10 mouse cellular contexts compared by ENCODE assay signal in the genomic region with DNA sequence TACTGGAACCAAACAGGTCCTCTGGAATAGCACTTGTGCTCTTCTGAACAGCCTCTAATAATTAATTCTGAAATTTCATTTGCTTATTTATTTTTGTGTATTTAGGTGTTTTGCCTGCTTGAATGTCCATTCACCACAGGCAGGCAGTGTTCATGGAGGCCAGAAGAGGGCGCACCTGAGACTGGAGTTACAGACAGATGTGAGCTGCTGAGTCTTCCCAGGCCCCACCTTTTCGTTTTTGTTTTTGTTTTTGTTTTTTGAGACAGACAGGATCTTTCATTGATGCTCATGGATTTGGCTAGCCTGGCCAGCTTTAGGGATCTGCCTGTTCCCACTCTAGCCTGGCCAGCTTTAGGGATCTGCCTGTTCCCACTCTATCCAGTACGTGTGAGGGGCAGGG. TPM values are rescaled to one million over a fixed set of nuclear protein-coding genes. Genes with fewer than 3 reads are reported as not detected.
DNase-seq lines count a peak whose midpoint lies in the region; ATAC-seq and TF ChIP-seq lines count a peak whose summit lies in the region.
"Had no signal": no experiment of that assay in that cellular context is flagged by ENCODE, and none has a peak within 500 bp of the region (broad histone marks: within the 10 kb centered on the region; RNA-seq: fewer than 3 reads in every experiment).

No protein-coding gene starts in this region.

- no peak overlapping the region for H3K4me3 ChIP-seq in hindbrain, postnatal 0 days (ENCODE audit: low read length)
- H3K4me3 ChIP-seq in hindbrain, embryonic 14.5 days (replicated peaks; ENCODE audit: low read length) = no peak overlapping the region
- no peak overlapping the region for H3K4me3 ChIP-seq in C2C12 (ENCODE audit: insufficient read depth, poor library complexity, severe bottlenecking)
- no peak overlapping the region for H3K4me3 ChIP-seq in liver, postnatal 0 days (ENCODE audit: low read depth, low read length)
- no peak overlapping the region for H3K4me3 ChIP-seq in stomach, postnatal 0 days (ENCODE audit: low read depth, low read length)
- H3K4me3 ChIP-seq: neural tube, embryonic 12.5 days had no signal

- no peak for ATAC-seq in hindbrain, postnatal 0 days
- ATAC-seq in hindbrain, embryonic 14.5 days (ENCODE audit: low FRiP score) = no peak
- peak; percentile 65 for ATAC-seq in granulocyte monocyte progenitor cell, adult 5-6 weeks (replicated peaks; ENCODE audit: poor library complexity, severe bottlenecking)
- no peak for ATAC-seq in liver, postnatal 0 days
- no peak for ATAC-seq in stomach, postnatal 0 days (ENCODE audit: low FRiP score, low TSS enrichment)

- H3K9ac ChIP-seq in hindbrain, postnatal 0 days (replicated peaks; ENCODE audit: low read length) = no peak overlapping the region
- H3K9ac ChIP-seq in hindbrain, embryonic 14.5 days = no peak overlapping the region
- H3K9ac ChIP-seq in liver, postnatal 0 days (replicated peaks) = no peak overlapping the region
- H3K9ac ChIP-seq in stomach, postnatal 0 days (ENCODE audit: low read length) = no peak overlapping the region
- H3K9ac ChIP-seq: neural tube, embryonic 12.5 days had no signal

- H3K4me2 ChIP-seq in hindbrain, postnatal 0 days (ENCODE audit: low read depth, low read length) = no peak overlapping the region
- no peak overlapping the region for H3K4me2 ChIP-seq in hindbrain, embryonic 14.5 days (replicated peaks)
- H3K4me2 ChIP-seq in liver, postnatal 0 days (ENCODE audit: low read depth, low read length) = no peak overlapping the region
- no peak overlapping the region for H3K4me2 ChIP-seq in stomach, postnatal 0 days (replicated peaks; ENCODE audit: low read depth)
- H3K4me2 ChIP-seq: neural tube, embryonic 12.5 days had no signal

- H3K9me3 ChIP-seq in hindbrain, postnatal 0 days (ENCODE audit: low read length) = no peaks in the 10 kb centered on the region
- H3K9me3 ChIP-seq in hindbrain, embryonic 14.5 days (ENCODE audit: control insufficient read depth, low read length) = no peaks in the 10 kb centered on the region
- no peaks in the 10 kb centered on the region for H3K9me3 ChIP-seq in liver, postnatal 0 days (ENCODE audit: low read length)
- no peaks in the 10 kb centered on the region for H3K9me3 ChIP-seq in stomach, postnatal 0 days (ENCODE audit: control insufficient read depth, low read length)
- H3K9me3 ChIP-seq: neural tube, embryonic 12.5 days had no signal

- WGBS in hindbrain, postnatal 0 days = 51% methylated on average over 3 of the region's 3 CpGs
- WGBS in hindbrain, embryonic 14.5 days = 49% methylated on average over 3 of the region's 3 CpGs
- WGBS in liver, postnatal 0 days (ENCODE audit: insufficient replicate concordance) = 37% methylated on average over 3 of the region's 3 CpGs
- 51% methylated on average over 3 of the region's 3 CpGs for WGBS in stomach, postnatal 0 days

- no peak for DNase-seq in hindbrain, postnatal 0 days (ENCODE audit: low spot score)
- DNase-seq in hindbrain, embryonic 14.5 days (ENCODE audit: low spot score) = no peak
- peak; percentile 54 for DNase-seq in adipocyte (ENCODE audit: low spot score)
- DNase-seq in liver, postnatal 0 days = peak; percentile 54
- peak; percentile 48 for DNase-seq in stomach, postnatal 0 days (ENCODE audit: low spot score)
- DNase-seq in urinary bladder, adult 2 months (ENCODE audit: low spot score) = no peak

- no peaks in the 10 kb centered on the region for H3K36me3 ChIP-seq in hindbrain, postnatal 0 days (ENCODE audit: insufficient read depth, low read length)
- H3K36me3 ChIP-seq in hindbrain, embryonic 14.5 days (replicated peaks; ENCODE audit: control insufficient read depth, insufficient read depth) = no peaks in the 10 kb centered on the region
- no peaks in the 10 kb centered on the region for H3K36me3 ChIP-seq in C2C12 (ENCODE audit: control insufficient read depth, insufficient read depth)
- H3K36me3 ChIP-seq in liver, postnatal 0 days (replicated peaks; ENCODE audit: insufficient read depth, low read length) = no peaks in the 10 kb centered on the region
- no peaks in the 10 kb centered on the region for H3K36me3 ChIP-seq in stomach, postnatal 0 days (ENCODE audit: control insufficient read depth, insufficient read depth, low read length)
- H3K36me3 ChIP-seq: neural tube, embryonic 12.5 days had no signal

- no peaks in the 10 kb centered on the region for H3K79me3 ChIP-seq in C2C12 (ENCODE audit: low read depth)

- no peak for TF ChIP-seq EP300 in liver, postnatal 0 days (IDR thresholded peaks at IDR 0.05; ENCODE audit: low read depth)
- TF ChIP-seq EP300 in stomach, postnatal 0 days (optimal IDR thresholded peaks at IDR 0.05) = no peak

- H3K4me1 ChIP-seq in hindbrain, postnatal 0 days (ENCODE audit: insufficient read depth, low read length) = no peaks in the 10 kb centered on the region
- no peaks in the 10 kb centered on the region for H3K4me1 ChIP-seq in hindbrain, embryonic 14.5 days (replicated peaks; ENCODE audit: control insufficient read depth, insufficient read depth, low read length)
- no peaks in the 10 kb centered on the region for H3K4me1 ChIP-seq in liver, postnatal 0 days (ENCODE audit: insufficient read depth)
- no peaks in the 10 kb centered on the region for H3K4me1 ChIP-seq in stomach, postnatal 0 days (replicated peaks; ENCODE audit: control insufficient read depth, insufficient read depth)
- H3K4me1 ChIP-seq: neural tube, embryonic 12.5 days had no signal

- no peaks in the 10 kb centered on the region for H3K79me2 ChIP-seq in C2C12 (ENCODE audit: control insufficient read depth, insufficient read depth)

- H3K27ac ChIP-seq in hindbrain, postnatal 0 days = no peak overlapping the region
- no peak overlapping the region for H3K27ac ChIP-seq in hindbrain, embryonic 14.5 days
- H3K27ac ChIP-seq in liver, postnatal 0 days (ENCODE audit: low read depth) = no peak overlapping the region
- H3K27ac ChIP-seq in stomach, postnatal 0 days (replicated peaks) = no peak overlapping the region
- H3K27ac ChIP-seq: neural tube, embryonic 12.5 days had no signal

- no peak overlapping the region for H3ac ChIP-seq in C2C12 (ENCODE audit: control insufficient read depth, insufficient read length, low read depth)

- peak; percentile 60 for TF ChIP-seq CTCF in hindbrain, postnatal 0 days (IDR thresholded peaks at IDR 0.05; ENCODE audit: low read depth)
- TF ChIP-seq CTCF in C2C12 (IDR thresholded peaks at IDR 0.05; ENCODE audit: control insufficient read depth, insufficient read depth, insufficient read length) = peak; percentile 20
- TF ChIP-seq CTCF in liver, postnatal 0 days (IDR thresholded peaks at IDR 0.05; ENCODE audit: low read depth) = peak; percentile 70
- peak; percentile 75 for TF ChIP-seq CTCF in stomach, postnatal 0 days (IDR thresholded peaks at IDR 0.05; ENCODE audit: low read depth)

- no peaks in the 10 kb centered on the region for H3K27me3 ChIP-seq in hindbrain, postnatal 0 days (ENCODE audit: insufficient read depth, low read length)
- no peaks in the 10 kb centered on the region for H3K27me3 ChIP-seq in hindbrain, embryonic 14.5 days (ENCODE audit: control insufficient read depth, insufficient read depth, low read length)
- no peaks in the 10 kb centered on the region for H3K27me3 ChIP-seq in C2C12 (ENCODE audit: control insufficient read depth, insufficient read depth, insufficient read length)
- H3K27me3 ChIP-seq in liver, postnatal 0 days (ENCODE audit: insufficient read depth, low read length) = no peaks in the 10 kb centered on the region
- no peaks in the 10 kb centered on the region for H3K27me3 ChIP-seq in stomach, postnatal 0 days (ENCODE audit: control insufficient read depth, insufficient read depth, low read length)
- H3K27me3 ChIP-seq: neural tube, embryonic 12.5 days had no signal

RNA-seq across cellular contexts. Expression of a gene that starts 9.6 kb away (rescaled TPM):
- total RNA-seq in hindbrain, postnatal 0 days (2014; rRNA removed) = not detected in 2 replicates
- not detected in 2 replicates for polyA plus RNA-seq in hindbrain, postnatal 0 days (2015; fragmentation: Nextera tagmentation; extraction: Ambion mirVana)
- polyA plus RNA-seq in hindbrain, embryonic 14.5 days (2014; fragmentation: Nextera tagmentation; extraction: Ambion mirVana) = not detected in 2 replicates
- 0.11 TPM for polyA plus RNA-seq in C2C12 (2012; fragmentation: generic; extraction: Trizol)
- total RNA-seq in granulocyte monocyte progenitor cell, adult 5-6 weeks (2014; fragmentation: Nextera tagmentation) = not detected in 2 replicates
- total RNA-seq in granulocyte monocyte progenitor cell, adult 5-6 weeks (2017) = not detected in 2 replicates
- polyA plus RNA-seq in liver, postnatal 0 days (2015; fragmentation: Nextera tagmentation; extraction: Ambion mirVana) = not detected in 2 replicates
- polyA plus RNA-seq in stomach, postnatal 0 days (2015; fragmentation: Nextera tagmentation; extraction: Ambion mirVana) = 24.5 and 27.3 TPM in 2 replicates
- polyA plus RNA-seq in urinary bladder, adult 2 months (2012; rRNA removed) = 4.6 and 6.6 TPM in 2 replicates
- polyA plus RNA-seq: neural tube, embryonic 12.5 days had no signal

RNA-seq across cellular contexts. Expression of a gene that starts 24.6 kb away (rescaled TPM):
- 1.0 TPM in 1 of 2 replicates, not detected in the other for total RNA-seq in hindbrain, postnatal 0 days (2014; rRNA removed)
- polyA plus RNA-seq in hindbrain, postnatal 0 days (2015; fragmentation: Nextera tagmentation; extraction: Ambion mirVana) = 6.3 and 6.7 TPM in 2 replicates
- polyA plus RNA-seq in hindbrain, embryonic 14.5 days (2014; fragmentation: Nextera tagmentation; extraction: Ambion mirVana) = 7.9 and 10.6 TPM in 2 replicates
- not detected for polyA plus RNA-seq in C2C12 (2012; fragmentation: generic; extraction: Trizol)
- 347 and 679 TPM in 2 replicates for total RNA-seq in granulocyte monocyte progenitor cell, adult 5-6 weeks (2014; fragmentation: Nextera tagmentation)
- 895 and 1,441 TPM in 2 replicates for total RNA-seq in granulocyte monocyte progenitor cell, adult 5-6 weeks (2017)
- polyA plus RNA-seq in liver, postnatal 0 days (2015; fragmentation: Nextera tagmentation; extraction: Ambion mirVana) = 3,883 and 4,059 TPM in 2 replicates
- polyA plus RNA-seq in stomach, postnatal 0 days (2015; fragmentation: Nextera tagmentation; extraction: Ambion mirVana) = 14.4 and 18.3 TPM in 2 replicates
- polyA plus RNA-seq in urinary bladder, adult 2 months (2012; rRNA removed) = 0.45 and 1.0 TPM in 2 replicates

RNA-seq across cellular contexts. Expression of a gene that starts 31.5 kb away (rescaled TPM):
- total RNA-seq in hindbrain, postnatal 0 days (2014; rRNA removed) = 4.4 and 12.9 TPM in 2 replicates
- polyA plus RNA-seq in hindbrain, postnatal 0 days (2015; fragmentation: Nextera tagmentation; extraction: Ambion mirVana) = 53.8 and 59.0 TPM in 2 replicates
- polyA plus RNA-seq in hindbrain, embryonic 14.5 days (2014; fragmentation: Nextera tagmentation; extraction: Ambion mirVana) = 35.0 and 46.9 TPM in 2 replicates
- 4,076 TPM for polyA plus RNA-seq in C2C12 (2012; fragmentation: generic; extraction: Trizol)
- 3.6 and 13.4 TPM in 2 replicates for total RNA-seq in granulocyte monocyte progenitor cell, adult 5-6 weeks (2014; fragmentation: Nextera tagmentation)
- 13.0 and 18.6 TPM in 2 replicates for total RNA-seq in granulocyte monocyte progenitor cell, adult 5-6 weeks (2017)
- polyA plus RNA-seq in liver, postnatal 0 days (2015; fragmentation: Nextera tagmentation; extraction: Ambion mirVana) = 49.1 and 55.6 TPM in 2 replicates
- polyA plus RNA-seq in stomach, postnatal 0 days (2015; fragmentation: Nextera tagmentation; extraction: Ambion mirVana) = 3,650 and 3,685 TPM in 2 replicates
- polyA plus RNA-seq in urinary bladder, adult 2 months (2012; rRNA removed) = 3,944 and 6,594 TPM in 2 replicates

RNA-seq across cellular contexts. Expression of a gene that starts 35.9 kb away (rescaled TPM):
- not detected in 2 replicates for total RNA-seq in hindbrain, postnatal 0 days (2014; rRNA removed)
- not detected in 2 replicates for polyA plus RNA-seq in hindbrain, postnatal 0 days (2015; fragmentation: Nextera tagmentation; extraction: Ambion mirVana)
- not detected in 2 replicates for polyA plus RNA-seq in hindbrain, embryonic 14.5 days (2014; fragmentation: Nextera tagmentation; extraction: Ambion mirVana)
- 0.43 TPM for polyA plus RNA-seq in C2C12 (2012; fragmentation: generic; extraction: Trizol)
- not detected in 2 replicates for total RNA-seq in granulocyte monocyte progenitor cell, adult 5-6 weeks (2014; fragmentation: Nextera tagmentation)
- total RNA-seq in granulocyte monocyte progenitor cell, adult 5-6 weeks (2017) = not detected in 2 replicates
- polyA plus RNA-seq in liver, postnatal 0 days (2015; fragmentation: Nextera tagmentation; extraction: Ambion mirVana) = not detected in 2 replicates
- 9.6 and 10.5 TPM in 2 replicates for polyA plus RNA-seq in stomach, postnatal 0 days (2015; fragmentation: Nextera tagmentation; extraction: Ambion mirVana)
- polyA plus RNA-seq in urinary bladder, adult 2 months (2012; rRNA removed) = 9.8 and 10.2 TPM in 2 replicates
- total RNA-seq: layer of hippocampus, adult 8-10 months had no signal
- polyA plus RNA-seq: neural tube, embryonic 12.5 days had no signal

RNA-seq across cellular contexts. Expression of a gene that starts 40.6 kb away (rescaled TPM):
- total RNA-seq in hindbrain, postnatal 0 days (2014; rRNA removed) = 3.0 TPM in 1 of 2 replicates, not detected in the other
- 2.3 and 3.1 TPM in 2 replicates for polyA plus RNA-seq in hindbrain, postnatal 0 days (2015; fragmentation: Nextera tagmentation; extraction: Ambion mirVana)
- polyA plus RNA-seq in hindbrain, embryonic 14.5 days (2014; fragmentation: Nextera tagmentation; extraction: Ambion mirVana) = 1.2 and 1.6 TPM in 2 replicates
- 11,980 TPM for polyA plus RNA-seq in C2C12 (2012; fragmentation: generic; extraction: Trizol)
- total RNA-seq in granulocyte monocyte progenitor cell, adult 5-6 weeks (2014; fragmentation: Nextera tagmentation) = 20.4 and 46.6 TPM in 2 replicates
- 21.0 and 41.8 TPM in 2 replicates for total RNA-seq in granulocyte monocyte progenitor cell, adult 5-6 weeks (2017)
- polyA plus RNA-seq in liver, postnatal 0 days (2015; fragmentation: Nextera tagmentation; extraction: Ambion mirVana) = 4.0 and 4.6 TPM in 2 replicates
- 12.1 and 17.4 TPM in 2 replicates for polyA plus RNA-seq in stomach, postnatal 0 days (2015; fragmentation: Nextera tagmentation; extraction: Ambion mirVana)
- 263 and 329 TPM in 2 replicates for polyA plus RNA-seq in urinary bladder, adult 2 months (2012; rRNA removed)

Comparison
In these comparisons a context has a peak if more than half of its experiments do, and no peak if none do; other contexts are left out.
1. DNase-seq: peak in adipocyte (single experiment), liver, postnatal 0 days (single experiment) and stomach, postnatal 0 days (single experiment); none in hindbrain, postnatal 0 days (single experiment), hindbrain, embryonic 14.5 days (single experiment) and urinary bladder, adult 2 months (single experiment).
2. CTCF ChIP-seq: peak in every context shown above with its lines; median percentile 75 in stomach, postnatal 0 days; 70 in liver, postnatal 0 days; 60 in hindbrain, postnatal 0 days; 20 in C2C12.
3. RNA of a gene that starts 24.6 kb away (polyA plus RNA-seq): 3,883 to 4,059 TPM in liver, postnatal 0 days; 14.4 to 18.3 TPM in stomach, postnatal 0 days, 7.9 to 10.6 TPM in hindbrain, embryonic 14.5 days, 6.3 to 6.7 TPM in hindbrain, postnatal 0 days, 0.45 to 1.0 TPM in urinary bladder, adult 2 months and not detected in C2C12 (single experiment); every median in the first group is over 100 times any median in the second.
4. RNA of a gene that starts 31.5 kb away (polyA plus RNA-seq): 3,944 to 6,594 TPM in urinary bladder, adult 2 months, 4,076 TPM in C2C12 (single experiment) and 3,650 to 3,685 TPM in stomach, postnatal 0 days; 53.8 to 59.0 TPM in hindbrain, postnatal 0 days, 49.1 to 55.6 TPM in liver, postnatal 0 days and 35.0 to 46.9 TPM in hindbrain, embryonic 14.5 days; every median in the first group is over 10 times any median in the second.